Mouse (Mus musculus) heart, postnatal 36 days (tissue): ENCODE measurements around the gene Cacna1c. TPM values are rescaled to one million over a fixed set of nuclear protein-coding genes. Genes with fewer than 3 reads are reported as not detected.

Experiments used
- DNase-seq, 2 experiments: peaks; one replicate each; pipeline ENCODE4 v3.0.0; 2021 to 2022
- intact Hi-C: fragments of 180-260 bp; cut with DNase I; formaldehyde crosslinking; loops from one replicate; pipeline ENCODE4 v1.15.1; 2025
- total RNA-seq, 2 experiments: library from RNA; stranded (reverse); gene quantifications; 2 replicates each; pipeline ENCODE4 v1.2.3; 2021

The Cacna1c gene
- total RNA-seq, 2 experiments from 2014 or later = 199 to 208 TPM

- peak in 1 of 2 experiments; percentile 45 for DNase-seq
Measured at GRCm38 (mm10) chr6:119018956-119019355, 177.3 kb downstream of the Cacna1c start.

GRCm38 (mm10) chr6:119018256-119018655 lies 178.0 kb downstream of the Cacna1c start:
- intact Hi-C loops = no loop called here
- DNase-seq = peak in 1 of 2 experiments; percentile 18

More at GRCm38 (mm10) chr6:119018956-119019355, 177.3 kb downstream of the Cacna1c start:
- intact Hi-C loops = no loop called here

DNA sequence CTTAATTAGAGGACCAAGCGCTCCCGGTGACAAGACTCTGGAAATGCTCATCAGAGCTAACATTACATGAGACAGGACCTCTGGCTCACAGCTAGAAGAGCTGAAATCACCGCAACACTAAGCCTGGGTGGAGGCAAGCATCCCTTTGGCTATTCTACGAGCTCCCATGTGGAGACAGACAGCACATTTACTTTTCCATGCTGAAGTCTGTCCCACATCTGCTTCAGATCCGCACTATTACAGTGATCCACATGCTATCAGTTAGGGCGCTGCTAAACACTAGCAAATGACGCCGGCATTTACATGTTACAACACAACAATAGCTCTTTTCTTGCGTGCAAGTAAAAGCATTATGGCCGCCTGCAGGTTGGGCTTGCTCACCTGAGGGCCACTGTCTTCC lies 178.7 kb downstream of the Cacna1c start:
- intact Hi-C loops = no loop called here

DNA sequence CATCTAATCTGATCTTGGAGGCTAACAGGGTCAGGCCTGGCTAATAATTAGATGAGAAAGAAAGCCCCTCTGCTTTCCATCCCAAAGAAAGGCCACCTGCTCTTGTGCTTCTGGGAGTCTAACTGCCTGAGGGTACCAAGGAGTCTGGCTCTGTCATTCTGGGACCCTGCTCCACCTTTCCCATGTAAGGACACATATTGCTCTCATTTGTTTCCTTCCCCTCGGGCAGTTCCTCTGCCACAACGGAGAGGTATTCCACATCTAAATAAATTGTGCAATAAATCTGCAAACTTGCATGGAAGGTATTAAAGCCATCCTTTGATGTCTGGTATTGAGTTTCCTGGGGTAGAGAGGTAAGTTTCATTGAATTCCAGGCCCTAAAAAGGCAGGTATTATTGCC lies 180.9 kb downstream of the Cacna1c start:
- no peak for DNase-seq
- intact Hi-C loops = no loop called here

More for the DNA sequence above, 178.7 kb downstream of the Cacna1c start:
- DNase-seq = no peak

DNA sequence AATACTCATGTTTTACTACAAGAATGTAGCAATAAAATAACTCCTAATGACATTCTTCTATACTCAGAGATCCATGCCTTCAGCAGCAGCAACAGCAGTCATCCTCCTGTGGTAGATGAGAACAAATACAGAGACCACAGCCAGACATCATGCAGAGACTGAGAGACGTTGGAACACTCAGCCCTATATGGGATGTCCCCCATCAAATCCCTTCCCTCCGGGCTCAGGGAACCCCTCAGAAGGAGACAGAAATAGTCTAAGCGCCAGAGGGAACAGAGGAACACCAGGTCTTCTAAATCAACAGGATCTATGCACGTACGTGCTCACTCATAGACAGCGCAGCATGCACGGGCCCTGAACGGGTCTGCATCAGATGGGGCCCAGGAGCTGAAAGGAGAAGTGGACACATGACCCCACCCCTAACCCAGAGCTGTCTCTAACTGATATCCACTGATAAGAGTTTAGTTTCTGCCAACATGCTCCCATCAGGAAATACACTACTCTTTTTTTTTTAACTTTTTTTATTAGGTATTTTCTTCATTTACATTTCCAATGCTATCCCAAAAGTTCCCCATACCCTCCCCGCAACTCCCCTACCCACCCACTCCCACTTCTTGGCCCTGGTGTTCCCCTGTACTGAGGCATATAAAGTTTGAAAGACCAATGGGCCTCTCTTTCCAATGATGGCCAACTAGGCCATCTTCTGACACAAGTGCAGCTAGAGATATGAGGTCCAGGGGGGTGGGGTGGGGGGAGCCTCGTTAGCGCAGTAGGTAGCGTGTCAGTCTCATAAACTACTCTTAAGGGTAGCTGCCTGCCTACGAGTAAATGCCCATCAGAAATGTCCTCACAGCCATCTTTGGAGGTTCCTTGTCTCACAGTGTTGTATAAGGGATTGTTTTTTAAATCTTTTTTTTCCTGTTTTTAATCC lies 182.8 kb downstream of the Cacna1c start:
- intact Hi-C loops = no loop called here
- no peak for DNase-seq

DNA sequence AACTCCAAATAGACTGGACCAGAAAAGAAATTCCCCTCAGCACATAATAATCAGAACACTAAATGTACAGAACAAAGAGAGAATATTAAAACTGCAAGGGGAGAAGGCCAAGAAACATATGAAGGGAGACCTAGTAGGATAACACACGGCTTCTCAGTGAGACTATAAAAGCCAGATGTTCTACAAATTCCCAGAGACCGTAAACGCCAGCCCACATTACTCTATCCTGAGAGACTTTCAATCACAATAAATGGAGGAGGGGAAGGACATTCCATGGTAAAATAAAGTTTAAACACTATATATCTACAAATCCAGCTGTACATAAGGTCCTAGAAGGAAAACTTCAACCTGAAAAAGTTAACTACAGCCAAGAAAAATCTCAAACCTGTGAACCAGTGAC lies 185.3 kb downstream of the Cacna1c start:
- intact Hi-C loops = no loop called here
- no peak for DNase-seq

- no peak for DNase-seq
- intact Hi-C loops = no loop called here
Measured at GRCm38 (mm10) chr6:119009526-119009925, 186.7 kb downstream of the Cacna1c start.

DNA sequence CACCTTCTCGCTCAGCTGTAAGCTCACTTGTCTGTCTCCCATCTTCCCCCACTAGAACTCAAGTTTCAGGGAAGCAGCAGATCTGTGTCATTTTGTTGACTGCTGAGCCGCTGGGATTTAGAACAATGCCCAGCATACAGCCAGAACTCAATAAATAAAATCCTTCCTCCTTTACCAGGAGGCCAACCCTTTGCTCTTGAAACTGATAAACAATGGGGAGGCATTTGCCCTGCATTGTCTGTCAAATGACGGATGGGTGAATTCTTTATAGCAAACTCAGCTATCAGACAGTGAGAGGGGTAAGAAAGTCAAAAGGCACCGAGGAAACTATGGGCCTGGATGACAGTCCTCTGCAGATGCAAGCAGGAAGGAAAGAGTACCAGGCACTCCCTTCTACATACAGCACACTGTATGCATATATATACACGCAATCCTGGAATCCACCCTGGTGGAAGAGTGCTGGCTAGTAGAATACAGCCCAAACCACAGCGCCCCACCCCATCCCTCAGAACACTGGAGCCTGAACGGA lies 187.5 kb downstream of the Cacna1c start:
- intact Hi-C loops = no loop called here
- DNase-seq = no peak

- intact Hi-C loops = loop anchor here (5.0 kb wide), 1 partner anchor 83 kb away; no protein-coding TSS in a partner anchor
Measured at GRCm38 (mm10) chr6:119004596-119004995, 191.6 kb downstream of the Cacna1c start.

GRCm38 (mm10) chr6:119001442-119001841 lies 194.8 kb downstream of the Cacna1c start:
- intact Hi-C loops = loop anchor here (5.0 kb wide), 1 partner anchor 86 kb away; no protein-coding TSS in a partner anchor
- no peak for DNase-seq

More at GRCm38 (mm10) chr6:119004596-119004995, 191.6 kb downstream of the Cacna1c start:
- no peak for DNase-seq

- intact Hi-C loops = loop anchor here (5.0 kb wide), 1 partner anchor 87 kb away; no protein-coding TSS in a partner anchor
- DNase-seq = no peak
Measured at GRCm38 (mm10) chr6:119000255-119000654, 196.0 kb downstream of the Cacna1c start.

DNA sequence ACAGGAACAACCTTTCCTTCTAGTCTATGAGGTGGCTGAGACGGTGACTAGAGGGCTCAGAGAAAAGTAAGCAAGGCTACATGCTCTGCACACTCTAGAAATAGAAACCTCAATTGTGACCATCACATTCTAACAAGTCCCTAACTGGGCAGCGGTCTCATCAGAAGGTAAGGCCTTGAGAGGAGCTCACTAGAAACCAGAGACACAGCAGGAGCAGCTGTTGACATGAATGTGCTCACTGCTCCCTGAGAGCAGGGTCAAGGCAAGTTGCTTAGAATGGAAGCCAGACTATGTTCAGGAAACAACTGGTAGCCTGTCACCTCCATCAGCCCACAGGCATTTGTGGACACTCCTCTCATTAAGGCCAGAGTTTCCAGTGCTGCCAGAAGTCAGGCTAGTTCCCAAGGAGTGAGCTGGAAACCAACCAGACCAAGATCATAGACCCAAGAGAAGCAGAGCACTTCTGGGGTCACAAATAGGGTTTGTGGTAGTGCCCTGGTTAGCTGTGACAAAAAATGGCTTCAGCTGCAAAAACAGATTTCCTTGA lies 196.8 kb downstream of the Cacna1c start:
- DNase-seq = no peak
- intact Hi-C loops = no loop called here

DNA sequence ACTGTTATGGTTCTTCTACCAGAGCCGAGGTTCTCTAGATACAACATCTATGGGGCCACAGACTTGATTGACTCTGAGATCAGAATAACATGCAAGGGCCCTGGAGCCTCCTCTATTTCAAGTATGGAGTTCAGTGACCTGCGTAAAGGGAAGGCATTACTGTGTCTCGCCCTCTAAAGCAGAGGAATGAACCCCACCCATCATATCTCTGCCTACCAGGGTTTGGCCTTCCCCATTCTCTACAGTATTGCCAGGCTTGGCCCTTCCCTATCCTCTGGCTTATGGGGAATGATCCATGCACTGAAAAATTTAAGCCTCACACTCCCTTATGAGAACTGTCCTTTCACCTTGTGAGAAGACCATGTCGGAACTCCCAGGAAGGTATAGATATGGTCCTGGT lies 198.8 kb downstream of the Cacna1c start:
- intact Hi-C loops = no loop called here
- no peak for DNase-seq

- intact Hi-C loops = no loop called here
Measured at GRCm38 (mm10) chr6:118994272-118995061, 201.8 kb downstream of the Cacna1c start.

GRCm38 (mm10) chr6:118992391-118992790 lies 203.8 kb downstream of the Cacna1c start:
- intact Hi-C loops = no loop called here
- no peak for DNase-seq

More at GRCm38 (mm10) chr6:118994272-118995061, 201.8 kb downstream of the Cacna1c start:
- no peak for DNase-seq

DNA sequence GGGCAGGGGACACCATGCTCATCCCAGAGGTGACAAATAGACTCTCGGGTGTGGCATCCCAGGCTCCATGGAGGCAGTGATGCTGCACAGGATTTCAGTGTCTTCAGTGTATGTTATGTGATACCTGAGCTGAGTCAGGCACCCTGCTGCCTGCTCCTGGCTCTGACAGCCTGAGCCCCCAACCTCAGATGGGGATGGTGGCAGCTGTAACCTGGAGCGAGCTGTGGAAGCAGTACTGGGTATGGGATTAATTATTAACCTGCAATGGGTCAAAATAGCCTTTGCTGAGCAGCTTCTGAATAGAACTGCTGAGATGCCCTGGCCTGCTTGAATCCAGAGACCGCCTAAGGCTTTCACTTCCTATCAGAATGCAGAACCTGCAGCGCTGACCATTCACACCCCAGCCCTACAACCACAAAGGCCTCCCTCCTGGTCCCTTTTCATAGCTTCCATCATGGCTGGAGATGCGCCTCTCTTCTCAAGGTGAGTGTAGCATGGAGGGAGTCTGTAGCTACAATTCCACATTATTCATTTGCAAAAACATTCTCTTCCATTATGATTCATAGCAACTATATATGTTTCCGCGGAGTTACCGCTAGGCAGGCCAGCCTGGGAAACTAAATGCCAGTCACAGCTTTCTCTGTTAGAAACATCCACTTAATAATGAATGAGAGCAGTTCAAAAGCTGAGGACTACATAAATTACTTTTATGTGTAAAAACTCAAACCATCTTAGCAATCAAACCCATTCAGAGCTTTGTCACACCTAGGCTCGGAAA lies 206.0 kb downstream of the Cacna1c start:
- intact Hi-C loops = no loop called here
- DNase-seq = no peak

GRCm38 (mm10) chr6:118984181-118984901 lies 211.9 kb downstream of the Cacna1c start:
- DNase-seq = no peak
- intact Hi-C loops = no loop called here

- intact Hi-C loops = no loop called here
- DNase-seq = no peak
Measured at GRCm38 (mm10) chr6:118983471-118984040, 212.7 kb downstream of the Cacna1c start.

- intact Hi-C loops = no loop called here
- DNase-seq = no peak
Measured at GRCm38 (mm10) chr6:118980265-118980664, 216.0 kb downstream of the Cacna1c start.
